Mouse (Mus musculus) CH12.LX (cell line): ENCODE results near the gene Cmtm4. TPM values are rescaled to one million over a fixed set of nuclear protein-coding genes. Genes with fewer than 3 reads are reported as not detected.

Experiments used
- DNase-seq: peaks from one replicate; pipeline ENCODE4 v3.0.0-alpha.2; 2013; ENCODE audit errors: extremely low read depth
- H3K27ac ChIP-seq: 2 replicates; pipeline ENCODE4 v1.5.1; 2012; ENCODE audit warnings: low read depth, mild to moderate bottlenecking, control low read depth, moderate library complexity; ENCODE audit not compliant: insufficient read depth
- H3K27me3 ChIP-seq: replicated peaks from 2 replicates; pipeline ENCODE3; 2012; ENCODE audit warnings: inconsistent platforms
- H3K36me3 ChIP-seq, 2 experiments: replicated peaks in 1 of 2; 2 replicates each; pipeline versions ENCODE3 to v1.6.1; 2012; ENCODE audit warnings: inconsistent platforms in 1 of 2, low read length in 1 of 2, mild to moderate bottlenecking in 1 of 2, mixed read lengths in 1 of 2, moderate library complexity in 1 of 2; ENCODE audit not compliant: control insufficient read depth in 1 of 2, insufficient read depth in 1 of 2
- H3K4me1 ChIP-seq, 2 experiments: 2 replicates each; pipeline ENCODE4 v1.6.1; 2012; ENCODE audit warnings: inconsistent platforms in 1 of 2, moderate library complexity in 1 of 2; ENCODE audit not compliant: insufficient read depth in 2 of 2, control insufficient read depth in 1 of 2
- H3K4me2 ChIP-seq: 2 replicates; pipeline ENCODE4 v1.6.1; 2012; ENCODE audit warnings: low read depth, mild to moderate bottlenecking, control low read depth; ENCODE audit not compliant: poor library complexity, insufficient read depth, severe bottlenecking
- H3K4me3 ChIP-seq, 3 experiments: fragments of 150-350 bp in 1 of 3; sonication (generic) in 1 of 3; replicated peaks in 1 of 3; 2 replicates each; pipeline versions ENCODE3 to v1.5.1; 2011 to 2012; ENCODE audit warnings: low read depth in 2 of 3, low read length in 2 of 3, mild to moderate bottlenecking in 2 of 3, moderate library complexity in 2 of 3, control low read depth in 1 of 3, improper control_type of control experiment in 1 of 3, inconsistent platforms in 1 of 3, mixed read lengths in 1 of 3; ENCODE audit not compliant: poor library complexity in 1 of 3
- H3K79me2 ChIP-seq: replicated peaks from 2 replicates; pipeline ENCODE4 v1.6.1; 2012; ENCODE audit warnings: mild to moderate bottlenecking, moderate library complexity; ENCODE audit not compliant: control insufficient read depth, poor library complexity, insufficient read depth, severe bottlenecking; ENCODE audit errors: extremely low read depth
- H3K9ac ChIP-seq: 2 replicates; pipeline ENCODE4 v1.6.1; 2012; ENCODE audit warnings: low read depth, mild to moderate bottlenecking, control low read depth, moderate library complexity; ENCODE audit not compliant: insufficient read depth
- H3K9me3 ChIP-seq: replicated peaks from 2 replicates; pipeline ENCODE3; 2012; ENCODE audit warnings: low read length, inconsistent platforms, mixed read lengths
- BHLHE40 ChIP-seq: IDR thresholded peaks from 2 replicates; pipeline ENCODE4 v1.6.1; 2011; ENCODE audit warnings: mild to moderate bottlenecking, low read depth, low read length, improper control_type of control experiment
- CHD2 ChIP-seq: IDR thresholded peaks from 2 replicates; pipeline ENCODE4 v1.6.1; 2011; ENCODE audit warnings: low read length, improper control_type of control experiment
- E2F4 ChIP-seq: IDR thresholded peaks from 2 replicates; pipeline ENCODE4 v1.6.1; 2011; ENCODE audit warnings: low read depth, low read length, improper control_type of control experiment; ENCODE audit not compliant: insufficient replicate concordance
- EP300 ChIP-seq: IDR thresholded peaks from 2 replicates; pipeline ENCODE4 v1.6.1; 2011; ENCODE audit warnings: low read length, improper control_type of control experiment
- ETS1 ChIP-seq: conservative IDR thresholded peaks from 2 replicates; pipeline ENCODE4 v1.6.1; 2012; ENCODE audit warnings: low read depth, mild to moderate bottlenecking, inconsistent platforms, low read length, improper control_type of control experiment, moderate library complexity
- GABPA ChIP-seq: IDR thresholded peaks from 2 replicates; pipeline ENCODE4 v1.6.1; 2012; ENCODE audit warnings: low read depth, low read length, improper control_type of control experiment, inconsistent platforms; ENCODE audit not compliant: insufficient replicate concordance
- JUN ChIP-seq: IDR thresholded peaks from 2 replicates; pipeline ENCODE4 v1.6.1; 2011; ENCODE audit warnings: low read depth, mild to moderate bottlenecking, low read length, improper control_type of control experiment, moderate library complexity; ENCODE audit not compliant: insufficient read depth
- JUND ChIP-seq: conservative IDR thresholded peaks from 2 replicates; pipeline ENCODE4 v1.6.1; 2011; ENCODE audit warnings: low read depth, low read length, improper control_type of control experiment
- KAT2A ChIP-seq: IDR thresholded peaks from 2 replicates; pipeline ENCODE4 v1.6.1; 2012; ENCODE audit warnings: low read length, improper control_type of control experiment, inconsistent platforms; ENCODE audit not compliant: insufficient replicate concordance
- MAFK ChIP-seq: IDR thresholded peaks from 2 replicates; pipeline ENCODE4 v1.6.1; 2011; ENCODE audit warnings: low read length, improper control_type of control experiment; ENCODE audit not compliant: insufficient replicate concordance
- MAX ChIP-seq: IDR thresholded peaks from 2 replicates; pipeline ENCODE4 v1.6.1; 2011; ENCODE audit warnings: low read length, improper control_type of control experiment
- NRF1 ChIP-seq: IDR thresholded peaks from 2 replicates; pipeline ENCODE4 v1.6.1; 2014; ENCODE audit warnings: low read depth, mild to moderate bottlenecking, inconsistent platforms, low read length, improper control_type of control experiment, moderate library complexity
- PAX5 ChIP-seq: IDR thresholded peaks from 2 replicates; pipeline ENCODE4 v1.6.1; 2012; ENCODE audit warnings: low read length, inconsistent platforms, mixed read lengths
- POLR2A ChIP-seq: IDR thresholded peaks from 2 replicates; pipeline ENCODE4 v1.6.1; 2011; ENCODE audit warnings: low read depth, mild to moderate bottlenecking, improper control_type of control experiment, low read length
- POLR2AphosphoS2 ChIP-seq: IDR thresholded peaks from 2 replicates; pipeline ENCODE4 v1.6.1; 2011; ENCODE audit warnings: low read depth, low read length, improper control_type of control experiment
- RAD21 ChIP-seq: IDR thresholded peaks from 2 replicates; pipeline ENCODE4 v1.6.1; 2011; ENCODE audit warnings: low read depth, mild to moderate bottlenecking, low read length, improper control_type of control experiment, moderate library complexity
- SIN3A ChIP-seq: IDR thresholded peaks from 2 replicates; pipeline ENCODE4 v1.6.1; 2012; ENCODE audit warnings: low read length, improper control_type of control experiment, inconsistent platforms
- TCF12 ChIP-seq: IDR thresholded peaks from 2 replicates; pipeline ENCODE4 v1.6.1; 2014; ENCODE audit warnings: low read depth, mild to moderate bottlenecking, inconsistent platforms, low read length, improper control_type of control experiment
- UBTF ChIP-seq: IDR thresholded peaks from 2 replicates; pipeline ENCODE4 v1.6.1; 2012; ENCODE audit warnings: low read depth, mild to moderate bottlenecking, inconsistent platforms, low read length, improper control_type of control experiment, moderate library complexity
- dilution Hi-C: fragments of 300-500 bp; cut with MboI; formaldehyde crosslinking; loops from 2 replicates; pipeline ENCODE4 v1.14.3; 2020; ENCODE audit warnings: low sequenced_read_pairs; ENCODE audit not compliant: extremely low pct_unique_long_range_greater_than_20kb, extremely low pct_ligation_motif_present
- in situ Hi-C: fragments of 300-500 bp; cut with MboI; formaldehyde crosslinking; loops from 3 replicates; pipeline ENCODE4 v1.14.3; 2019; ENCODE audit warnings: low sequenced_read_pairs, low pct_ligation_motif_present, low pct_unique_long_range_greater_than_20kb, mixed read lengths
- polyA plus RNA-seq: library from polyadenylated mRNA; unstranded; fragments of >175 nt; gene quantifications from 2 replicates; pipeline ENCODE4 v1.2.1, GENCODE M21; 2012; ENCODE audit warnings: low read depth; ENCODE audit not compliant: insufficient read length
- total RNA-seq, 2 experiments: library from RNA; depleted of rRNA; stranded (reverse); fragments of 300-350 nt in 1 of 2; fragments of >200 nt in 1 of 2; gene quantifications; 2 replicates each; pipeline ENCODE4 v1.2.3; 2012 to 2014

Cmtm4 gene
- total RNA-seq (2012; rRNA removed) (2.3 and 2.7 TPM in 2 replicates), total RNA-seq (2014; rRNA removed) (2.5 and 2.6 TPM in 2 replicates), polyA plus RNA-seq (2.6 and 3.0 TPM in 2 replicates)

DNA sequence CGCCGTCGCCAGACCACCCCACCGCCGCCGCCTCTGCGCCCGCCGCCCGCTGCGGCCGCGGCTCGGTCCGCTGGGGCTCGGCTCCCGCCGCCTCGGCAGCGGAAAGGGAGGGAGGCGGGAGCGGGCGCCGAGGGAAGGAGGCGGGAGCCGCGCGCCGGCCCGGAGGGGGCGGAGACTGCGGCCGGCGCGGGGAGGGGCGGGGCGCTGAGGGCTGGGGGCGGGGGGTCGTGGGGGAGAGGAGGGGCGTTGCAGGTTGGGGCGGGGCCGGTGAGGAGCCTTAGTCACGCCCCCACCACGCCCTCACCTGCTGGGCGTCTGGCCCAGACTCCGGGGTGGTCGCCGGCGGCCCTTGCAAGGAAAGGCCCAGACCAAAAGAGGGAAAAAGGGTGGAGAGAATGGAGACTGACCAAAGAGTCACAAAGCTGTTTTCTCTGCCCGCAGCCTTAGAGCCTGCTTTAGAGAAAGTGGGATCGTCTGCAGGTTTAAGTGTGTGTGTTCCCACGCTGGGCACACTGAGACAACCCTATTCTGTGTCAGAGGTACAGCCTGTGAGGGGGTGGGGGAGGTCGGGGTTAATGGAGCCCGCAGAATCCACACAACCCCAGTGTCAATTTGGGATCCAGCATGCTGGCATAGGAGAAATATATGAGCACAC lies at the start of gene Cmtm4:
Gene Cmtm4 (minus strand): TSS at position 105 of the 655 bp plus-strand sequence.
- H3K27me3 ChIP-seq: peaks cover 19% of the 10 kb centered on the region
- H3K27ac ChIP-seq: no peak within 1 kb of the TSS
- peaks cover 0 to 11% of the 10 kb centered on the region in 2 experiments; a peak in 2 of 4 replicates for H3K4me1 ChIP-seq
- no peaks in the 10 kb centered on the region for H3K36me3 ChIP-seq
- TF ChIP-seq TCF12 (no peak), CHD2 (no peak), MAX (no peak), MAFK (no peak), KAT2A (no peak), SIN3A (no peak), POLR2A (no peak; the same call in 1 of the 2 replicates), POLR2AphosphoS2 (no peak), PAX5 (no peak), GABPA (no peak), JUND (no peak), BHLHE40 (no peak), UBTF (no peak), RAD21 (no peak)
- in situ Hi-C loops: no loop called here
- peaks cover 15% of the 10 kb centered on the region for H3K9me3 ChIP-seq
- H3K9ac ChIP-seq: peak within 1 kb of the TSS; percentile 21; the same call in 1 of the 2 replicates
- H3K4me2 ChIP-seq: peak within 1 kb of the TSS; percentile 73
- dilution Hi-C loops: no loop called here
- no peak for DNase-seq
- no peaks in the 10 kb centered on the region for H3K79me2 ChIP-seq
- H3K4me3 ChIP-seq: peak within 1 kb of the TSS; percentile 48 to 65 (median 64)

DNA sequence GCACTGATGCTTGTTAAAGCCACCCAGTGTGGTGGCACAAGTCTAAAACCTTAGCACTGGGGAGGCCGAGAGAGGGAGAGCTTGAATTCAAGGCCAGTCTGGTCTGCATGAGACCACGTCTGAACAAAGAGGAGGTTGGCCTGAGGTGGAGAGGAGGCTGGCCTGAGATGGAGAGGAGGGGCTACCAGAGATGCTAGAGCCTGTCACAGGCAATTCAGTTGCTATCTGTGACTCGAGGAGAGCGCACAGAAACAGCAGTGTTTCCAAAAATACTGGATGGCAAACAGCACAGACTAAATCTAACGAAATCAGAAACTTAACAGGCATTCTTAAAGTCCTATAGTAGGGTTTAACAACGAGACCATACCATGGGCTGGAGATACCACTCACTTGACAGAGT lies 49.6 kb upstream of the Cmtm4 start:
- no peak for DNase-seq
- in situ Hi-C loops: no loop called here
- Histone ChIP-seq H3K9me3 (no peaks in the 10 kb centered on the region), H3K4me2 (no peak overlapping the region), H3K27me3 (no peaks in the 10 kb centered on the region), H3K36me3 (peaks cover 3 to 9% of the 10 kb centered on the region in 2 experiments)
- no peak for TF ChIP-seq RAD21
- no peak for TF ChIP-seq JUN
- no peak for TF ChIP-seq NRF1
- no peak for TF ChIP-seq ETS1
- TF ChIP-seq E2F4: no peak
- TF ChIP-seq KAT2A: no peak
- no peak for TF ChIP-seq JUND
- TF ChIP-seq GABPA: no peak
- TF ChIP-seq EP300: no peak
- TF ChIP-seq, all 38 proteins: peak for 0
- Histone ChIP-seq H3K9ac (no peak overlapping the region), H3K4me3 (no peak overlapping the region), H3K27ac (no peak overlapping the region), H3K79me2 (peaks cover 10% of the 10 kb centered on the region; the same call in 1 of the 2 replicates), H3K4me1 (peaks cover 17 to 35% of the 10 kb centered on the region in 2 experiments)
- dilution Hi-C loops: no loop called here
